Mouse (Mus musculus) brain, adult 2 months (tissue): Measurements from ENCODE around the gene Tmem88.

Source experiments
- DNase-seq: peaks from one replicate; pipeline ENCODE4 v3.0.0; 2011; ENCODE audit warnings: low read depth, low spot score

Tmem88 gene

DNA sequence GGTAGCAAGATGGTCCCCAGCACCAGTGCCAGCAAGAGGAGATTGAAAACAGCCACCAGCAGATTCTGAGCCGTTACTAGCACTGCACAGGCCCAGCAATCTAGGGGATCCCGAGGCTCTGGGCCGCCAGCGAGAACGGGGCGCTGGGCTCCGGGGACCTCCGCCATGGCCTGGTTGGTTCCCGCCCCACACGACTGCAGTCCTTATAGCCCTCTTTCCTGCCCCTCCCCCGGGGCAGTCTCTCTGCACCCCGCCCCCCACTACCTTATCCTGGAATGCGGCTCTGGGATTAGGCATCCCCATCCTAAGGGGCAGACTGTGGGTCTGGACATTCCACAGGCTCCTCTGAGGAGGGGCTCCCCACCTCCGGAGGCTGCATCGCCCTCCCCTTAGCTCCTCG lies at the start of gene Tmem88:
Gene Tmem88, minus strand, starts transcription at position 176 of the 400 bp plus-strand sequence.
- DNase-seq = peak; percentile 32

DNA sequence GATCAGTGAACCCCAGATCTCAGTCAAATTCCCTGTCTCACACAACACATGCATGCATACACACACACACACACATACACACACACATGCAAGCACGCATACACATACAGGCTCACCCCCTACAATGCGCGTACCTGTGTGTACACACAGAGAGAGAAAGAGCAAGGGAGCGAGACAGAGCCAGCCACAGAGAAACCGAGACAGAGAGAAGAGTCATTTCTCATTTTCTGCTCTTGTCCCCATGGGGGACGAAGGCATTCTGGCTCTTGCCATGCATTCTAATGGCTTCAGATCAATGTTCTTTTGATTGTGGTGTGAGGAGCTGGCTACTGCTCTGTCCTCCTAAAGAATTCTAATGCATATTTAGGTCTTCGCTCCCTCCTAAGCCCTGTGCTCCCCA lies 49.3 kb upstream of the Tmem88 start:
- DNase-seq = no peak

DNA sequence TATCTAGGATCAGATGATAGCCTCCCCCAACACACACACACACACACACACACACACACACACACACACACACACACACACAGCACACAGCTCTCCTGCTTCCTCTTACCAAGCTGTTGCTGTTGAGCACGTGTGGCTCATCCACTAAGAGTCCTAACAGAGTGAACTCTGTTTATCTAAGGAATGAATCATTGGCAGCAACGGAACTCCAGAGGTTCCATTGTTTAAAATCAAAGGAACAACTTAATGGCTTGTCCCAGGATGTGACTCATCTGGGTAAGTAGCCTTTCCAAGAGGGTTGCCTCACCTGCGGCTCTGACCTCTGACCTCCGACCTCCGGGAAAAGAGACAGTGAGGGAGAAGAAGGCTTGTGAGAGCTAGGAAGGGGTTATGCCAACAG lies 45.3 kb upstream of the Tmem88 start:
- DNase-seq = peak; percentile 16

DNA sequence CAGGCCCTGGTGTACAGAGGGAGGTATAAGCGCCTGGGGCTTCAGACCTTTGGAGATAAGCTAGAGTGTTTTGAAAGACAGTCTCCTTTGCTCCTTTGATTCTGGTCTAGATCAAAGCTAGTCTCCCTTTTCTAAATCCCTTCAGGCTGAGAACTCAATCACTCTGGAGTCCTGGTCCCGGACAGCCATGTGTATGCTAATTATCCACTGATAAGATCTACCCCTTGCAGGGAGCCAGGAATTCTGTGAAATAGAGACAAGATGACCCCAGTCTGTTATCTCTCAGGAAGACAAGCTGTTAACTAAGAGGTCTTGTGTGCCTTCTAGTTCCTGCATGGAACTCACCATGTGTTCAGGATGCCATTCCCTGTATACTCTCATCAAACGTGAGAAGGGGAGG lies 39.3 kb upstream of the Tmem88 start:
- DNase-seq = no peak

DNA sequence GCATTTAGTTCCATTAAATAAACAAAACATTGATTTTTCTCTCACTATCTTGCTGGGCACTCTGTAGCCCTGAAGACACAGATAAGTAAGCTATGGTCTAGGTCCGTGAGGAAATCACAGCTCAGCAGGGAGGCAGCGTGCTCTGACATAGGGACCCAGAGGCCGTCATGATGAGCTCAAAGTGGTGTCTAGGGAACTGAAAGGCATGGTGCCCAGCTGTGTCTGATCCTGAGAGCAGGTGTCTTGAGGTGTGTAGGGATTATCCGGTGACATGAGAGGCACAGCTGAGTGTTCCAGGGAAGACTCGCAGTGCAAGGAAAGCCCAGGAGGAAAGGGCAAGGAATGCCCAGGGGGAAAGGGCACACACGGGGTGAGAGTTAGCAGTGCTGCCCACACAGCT lies 35.2 kb upstream of the Tmem88 start:
- no peak for DNase-seq

DNA sequence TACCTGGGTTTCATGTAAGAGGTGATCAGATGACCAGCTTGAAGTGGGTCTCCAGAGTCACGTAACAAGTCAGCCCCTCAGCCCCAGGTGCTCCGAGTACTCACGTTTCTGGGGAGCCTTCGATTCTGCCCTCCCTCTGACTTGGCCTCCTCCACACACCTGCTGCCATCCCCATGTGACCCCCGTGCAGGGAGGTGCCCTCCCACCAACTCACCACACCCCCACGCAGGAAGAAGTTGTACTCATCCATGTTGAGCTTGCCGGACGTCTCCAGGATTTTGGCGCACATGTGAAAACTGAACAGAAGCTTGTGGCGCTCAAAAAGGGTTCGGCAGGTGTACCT lies 34.6 kb upstream of the Tmem88 start:
- DNase-seq = no peak

DNA sequence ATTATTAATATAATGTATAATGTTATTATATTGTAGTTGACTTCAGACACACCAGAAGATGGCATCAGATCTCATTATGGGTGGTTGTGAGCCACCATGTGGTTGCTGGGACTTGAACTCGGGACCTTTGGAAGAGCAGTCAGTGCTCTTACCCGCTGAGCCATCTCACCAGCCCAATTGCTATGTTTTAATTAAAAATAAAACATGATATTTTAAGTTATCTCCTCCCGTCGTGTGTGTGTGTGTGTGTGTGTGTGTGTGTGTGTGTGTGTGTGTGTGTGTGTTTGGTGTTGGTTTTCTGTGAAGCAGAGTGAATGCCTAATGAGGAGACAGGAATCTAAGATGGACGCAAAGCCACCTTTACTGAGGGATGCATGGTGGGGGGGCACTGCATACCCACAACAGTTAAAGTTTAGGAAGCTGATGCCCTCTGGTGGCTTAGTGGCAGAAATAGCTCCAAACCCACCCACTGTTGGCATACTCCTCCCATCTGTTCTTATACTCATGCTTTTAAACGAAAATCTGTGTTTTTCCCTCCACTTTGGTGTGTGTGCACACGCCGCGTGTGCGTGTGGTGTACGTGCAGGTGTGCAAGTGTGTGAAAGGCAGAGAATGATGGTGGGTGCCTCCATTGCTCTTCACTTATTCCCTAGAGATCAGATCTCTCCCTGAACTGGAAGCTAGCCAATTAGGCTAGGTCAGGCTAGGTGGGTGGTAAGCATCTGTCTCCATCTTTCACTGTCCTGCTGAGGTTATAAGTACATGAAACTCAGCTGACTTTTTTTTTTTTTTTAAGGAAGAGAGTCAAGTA lies 34.0 kb upstream of the Tmem88 start:
- DNase-seq = peak; percentile 95

DNA sequence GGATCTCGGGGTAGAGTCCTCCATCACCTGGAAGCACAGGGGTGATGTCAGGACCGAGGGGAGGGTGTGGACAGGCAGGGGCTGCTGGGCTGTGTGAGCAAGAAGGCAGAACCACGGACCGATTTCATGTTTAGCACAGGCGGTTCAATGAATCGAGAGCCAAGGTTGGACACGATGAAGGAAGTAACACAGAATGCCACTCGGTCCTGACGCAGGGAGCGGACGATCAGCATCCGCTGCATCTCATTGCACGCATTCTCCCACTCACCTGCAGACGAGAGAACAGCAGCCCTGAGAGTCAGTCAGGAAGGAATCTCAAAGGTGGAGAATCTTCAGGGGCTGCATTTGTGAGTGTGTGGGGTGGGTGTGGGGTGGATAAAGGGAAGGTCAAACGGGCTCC lies 32.6 kb upstream of the Tmem88 start:
- DNase-seq = no peak

DNA sequence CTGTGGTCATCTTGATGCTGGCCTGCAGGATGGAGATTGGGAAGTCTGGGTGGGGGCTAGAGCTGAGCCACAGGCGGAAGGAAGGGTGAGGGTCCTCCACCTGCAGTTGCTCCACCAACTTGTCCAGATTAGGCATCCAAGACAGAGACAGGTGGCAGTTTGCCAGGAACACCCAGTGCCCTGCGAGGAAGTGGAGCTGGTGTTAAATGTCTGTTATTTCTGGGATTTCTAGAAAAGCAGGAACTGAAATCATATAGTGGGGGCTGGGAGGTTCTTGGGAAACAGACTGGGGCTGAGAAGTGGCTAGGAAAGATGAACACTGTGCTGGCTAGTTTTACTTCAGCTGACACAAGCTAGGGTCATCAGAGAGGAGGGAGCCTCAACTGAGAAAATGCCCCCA lies 31.3 kb upstream of the Tmem88 start:
- DNase-seq = peak; percentile 27

DNA sequence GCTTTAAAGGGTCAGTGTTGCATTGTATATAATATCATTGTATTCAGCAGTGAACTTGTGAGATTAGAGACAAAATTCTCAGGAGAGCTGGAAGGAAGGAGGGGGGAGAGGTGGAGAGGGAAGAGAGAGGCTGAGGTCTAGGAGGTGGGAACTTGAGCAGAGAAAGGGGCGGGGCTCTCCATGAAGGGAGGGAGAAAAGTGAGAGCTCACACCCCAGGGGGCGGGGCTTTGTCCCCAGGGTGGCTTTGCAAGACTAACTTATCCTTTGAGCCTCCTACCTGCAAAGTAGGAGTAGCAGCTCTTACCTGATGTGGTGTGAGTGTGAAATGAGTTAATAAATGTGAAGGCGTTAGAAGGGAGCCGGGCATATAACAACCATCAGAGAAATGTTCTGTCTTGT lies 30.7 kb upstream of the Tmem88 start:
- peak; percentile 28 for DNase-seq

DNA sequence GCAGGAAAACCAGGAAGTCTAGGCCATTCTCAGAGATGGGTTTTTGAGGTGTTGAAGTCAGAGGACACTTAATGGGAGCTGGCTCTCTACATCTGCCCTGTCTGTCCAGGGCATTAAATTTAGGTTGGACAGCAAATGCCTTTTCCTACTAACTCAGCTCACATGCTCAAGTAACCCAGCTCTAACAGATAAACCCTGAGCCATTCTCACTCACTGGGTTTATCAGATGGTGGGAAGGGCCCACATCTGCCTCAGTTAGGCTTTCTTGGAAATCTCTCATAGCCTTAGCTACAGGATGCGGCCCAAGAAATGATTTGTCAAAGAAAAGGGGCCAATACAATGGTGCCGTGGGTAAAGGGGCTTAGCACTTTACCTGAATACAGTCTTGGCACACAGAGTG lies 28.2 kb upstream of the Tmem88 start:
- DNase-seq = no peak

DNA sequence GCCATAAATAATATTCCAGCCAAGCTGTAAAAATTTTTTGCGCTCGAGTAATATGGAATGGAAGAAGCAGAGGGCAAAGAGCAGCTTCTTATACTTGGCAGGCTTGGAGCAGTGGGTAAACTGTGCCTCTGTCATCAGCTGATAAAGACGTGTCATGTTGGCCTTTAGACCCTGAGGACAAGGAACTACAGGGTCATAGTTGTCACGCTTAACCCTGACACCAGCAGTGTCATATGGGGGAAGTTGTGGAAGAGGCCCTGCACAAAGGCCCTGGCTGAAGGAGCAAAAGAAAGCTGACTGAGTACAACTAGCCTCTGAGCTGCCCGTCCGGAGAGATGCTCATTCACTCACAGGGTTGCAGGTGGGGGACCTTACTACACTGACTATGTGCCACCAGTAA lies 25.9 kb upstream of the Tmem88 start:
- DNase-seq = no peak

DNA sequence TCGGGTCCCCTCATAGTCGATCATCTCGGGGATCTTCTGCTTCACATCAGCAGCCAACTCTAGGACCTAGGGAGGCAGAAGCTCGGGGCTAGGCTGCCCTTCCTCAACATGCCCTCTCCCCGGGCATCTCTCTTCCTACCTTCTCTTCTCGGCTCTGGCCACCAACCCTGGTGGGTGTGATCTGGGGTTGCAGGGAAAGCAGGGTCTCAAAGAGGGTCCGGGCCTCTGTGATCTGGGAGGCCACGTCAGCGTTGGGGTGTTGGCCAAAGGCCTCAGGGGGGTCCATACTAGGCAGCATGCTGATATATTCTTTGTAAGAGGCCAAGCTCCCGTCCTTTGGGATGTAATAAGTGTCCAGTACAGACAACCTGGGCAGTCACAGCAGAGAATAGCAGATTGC lies 24.8 kb upstream of the Tmem88 start:
- no peak for DNase-seq

DNA sequence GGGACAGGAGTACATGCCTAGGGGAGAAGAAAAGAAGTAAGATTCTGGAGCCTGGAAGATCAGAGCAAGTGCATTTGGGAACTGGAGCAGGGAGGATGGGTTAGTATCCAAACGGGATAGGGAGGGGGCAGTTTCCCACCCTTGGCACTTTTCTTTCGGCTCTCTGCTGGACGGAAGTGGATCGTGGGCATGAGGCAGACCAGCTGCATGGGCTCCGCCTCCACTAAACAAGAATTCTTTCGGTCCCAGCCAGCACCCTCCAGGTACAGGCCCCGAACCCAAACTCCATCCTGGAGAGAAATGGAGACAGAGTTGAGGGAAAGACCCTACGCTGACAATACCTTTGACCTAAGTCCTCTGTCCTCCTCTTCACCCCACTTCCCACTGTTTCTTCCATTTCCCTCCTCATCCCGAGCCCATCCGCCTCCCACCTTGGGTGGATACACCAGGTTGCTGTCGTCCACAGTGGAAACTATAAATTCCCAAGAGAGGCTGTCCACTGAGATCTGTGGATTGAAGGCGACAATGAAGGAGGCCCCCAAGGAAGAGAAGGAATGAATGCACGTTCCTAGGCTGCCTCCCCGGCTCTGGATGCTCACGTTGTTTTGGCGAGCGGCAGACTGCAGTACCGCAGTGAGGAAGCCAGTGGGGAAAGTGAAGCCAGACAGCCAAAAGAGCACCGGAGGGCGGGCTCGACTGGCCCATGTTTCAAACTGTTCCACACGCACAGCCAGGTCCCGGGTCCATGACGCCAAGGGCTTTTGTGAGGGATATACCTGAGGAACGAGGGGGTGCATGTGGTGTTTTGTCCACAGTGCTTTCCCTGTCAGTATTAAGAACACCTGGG lies 23.3 kb upstream of the Tmem88 start:
- DNase-seq = no peak

DNA sequence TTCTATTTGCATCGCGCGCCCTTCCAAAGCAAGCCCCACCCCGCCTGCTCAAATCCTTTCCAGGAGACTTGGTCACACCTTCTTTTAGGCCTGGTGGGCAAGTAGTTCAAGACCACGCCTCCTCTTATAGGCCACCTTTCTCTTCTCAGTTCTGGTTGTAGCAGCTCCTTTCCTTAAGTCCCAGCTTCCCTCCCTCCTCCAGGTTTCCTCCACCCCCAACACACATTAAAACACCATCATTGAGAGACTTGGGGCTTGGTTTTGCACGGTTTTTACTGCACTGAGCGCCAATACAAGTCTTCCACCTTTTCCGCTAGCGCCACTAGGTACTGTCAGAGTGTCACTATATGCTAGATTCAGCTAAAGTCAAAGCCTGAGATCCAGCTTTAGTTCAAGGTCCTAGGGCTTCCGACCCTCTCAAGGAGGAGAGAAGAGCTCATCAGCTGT lies 22.5 kb upstream of the Tmem88 start:
- no peak for DNase-seq

DNA sequence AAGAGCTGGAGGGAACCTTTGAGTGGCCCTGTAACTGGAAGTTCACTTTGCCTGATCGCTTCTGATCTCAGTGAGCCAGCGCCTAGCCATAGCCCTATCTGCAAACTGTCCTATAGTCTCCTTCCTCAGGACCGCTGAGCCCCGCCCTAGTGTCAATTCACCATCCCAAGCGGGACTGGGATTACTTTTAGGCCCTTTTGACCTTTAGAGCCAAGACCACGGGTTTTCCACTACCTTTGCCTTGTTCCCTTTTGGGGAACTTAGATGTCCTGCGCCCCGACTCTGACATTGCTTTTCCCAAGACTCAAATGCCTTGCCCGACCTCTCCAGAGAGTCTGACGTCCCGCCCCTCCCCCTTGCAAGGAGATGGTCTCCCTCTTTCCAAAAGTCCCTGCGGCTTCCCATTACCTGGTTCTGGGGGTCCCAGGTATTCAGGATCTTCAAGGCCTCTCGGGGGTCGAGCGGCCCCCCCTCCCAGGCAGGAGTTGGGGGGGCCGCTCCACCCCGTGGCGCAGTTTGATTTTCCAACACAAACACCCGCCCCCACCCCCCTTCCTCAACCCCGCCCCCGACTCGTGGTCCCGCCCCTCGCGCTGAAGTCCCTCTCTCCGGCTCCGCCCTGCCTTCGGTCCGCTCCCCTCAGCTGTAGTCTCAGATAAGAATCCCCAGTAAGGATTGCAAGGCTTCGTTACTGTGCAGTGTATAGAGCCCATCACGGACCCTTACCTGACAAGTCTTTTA lies 21.9 kb upstream of the Tmem88 start:
- DNase-seq = no peak

DNA sequence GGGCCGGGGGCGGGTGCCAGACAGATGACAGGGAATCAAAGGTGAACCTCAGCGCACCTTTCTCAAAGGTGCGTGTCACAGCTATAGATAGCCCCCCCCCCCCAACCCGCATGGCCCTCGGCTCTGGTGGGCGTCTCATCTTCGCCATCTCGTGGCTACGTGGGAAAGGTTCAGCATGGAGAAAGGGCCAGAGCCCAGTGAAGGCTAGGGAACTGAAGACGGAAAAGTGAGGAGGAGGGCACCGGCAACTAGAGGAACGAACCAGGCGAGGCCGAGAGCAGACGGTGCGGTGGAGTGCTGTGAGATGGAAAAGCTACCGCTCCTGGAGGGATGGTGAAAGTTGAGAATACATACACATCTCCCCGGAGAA lies 21.4 kb upstream of the Tmem88 start:
- peak; percentile 75 for DNase-seq

DNA sequence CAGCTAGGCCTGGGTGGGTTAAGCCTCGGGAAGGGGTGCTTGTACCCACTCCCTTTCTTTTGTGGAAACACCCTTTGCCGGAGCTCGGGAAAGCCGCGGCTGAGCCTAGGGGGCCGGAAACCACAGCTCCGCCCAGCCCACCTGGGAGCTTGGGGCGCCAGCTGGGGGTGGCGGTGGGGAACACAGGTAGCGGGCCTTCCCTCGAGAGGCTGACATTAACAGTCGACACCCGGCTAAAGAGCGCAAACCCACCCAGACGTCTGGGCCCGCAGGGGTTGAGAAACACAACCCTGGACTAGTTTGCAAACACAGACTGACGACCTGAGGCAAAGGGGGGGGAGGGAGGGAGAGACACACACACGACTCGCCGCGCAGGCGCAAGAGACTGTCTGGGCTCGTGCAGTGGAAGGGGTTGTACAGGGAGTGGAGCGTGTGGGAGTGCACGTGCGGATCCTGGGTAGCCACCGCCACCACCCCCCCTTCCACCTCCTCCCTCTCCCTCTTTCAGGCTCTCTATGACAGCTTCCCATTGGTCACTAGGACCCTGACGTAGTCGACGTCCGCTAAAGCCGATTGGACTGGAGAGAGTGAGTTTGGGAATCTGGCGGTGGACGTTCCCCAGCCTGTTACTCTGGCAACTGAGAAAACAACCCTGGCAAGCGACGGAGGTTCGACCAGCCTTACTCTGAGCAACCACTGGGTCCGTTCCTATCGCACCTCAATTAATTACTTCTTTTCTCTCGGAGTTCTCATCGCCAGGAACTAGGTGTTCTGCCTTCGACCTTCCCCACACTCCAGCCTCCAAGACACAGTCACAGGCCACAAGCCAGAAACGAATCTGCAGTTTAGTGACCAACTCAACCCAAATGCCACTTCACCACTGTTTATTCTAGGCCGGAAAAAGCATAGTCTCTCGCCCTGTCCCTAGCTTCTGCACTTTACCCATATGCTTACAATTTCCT lies 20.7 kb upstream of the Tmem88 start:
- DNase-seq = peak; percentile 100

DNA sequence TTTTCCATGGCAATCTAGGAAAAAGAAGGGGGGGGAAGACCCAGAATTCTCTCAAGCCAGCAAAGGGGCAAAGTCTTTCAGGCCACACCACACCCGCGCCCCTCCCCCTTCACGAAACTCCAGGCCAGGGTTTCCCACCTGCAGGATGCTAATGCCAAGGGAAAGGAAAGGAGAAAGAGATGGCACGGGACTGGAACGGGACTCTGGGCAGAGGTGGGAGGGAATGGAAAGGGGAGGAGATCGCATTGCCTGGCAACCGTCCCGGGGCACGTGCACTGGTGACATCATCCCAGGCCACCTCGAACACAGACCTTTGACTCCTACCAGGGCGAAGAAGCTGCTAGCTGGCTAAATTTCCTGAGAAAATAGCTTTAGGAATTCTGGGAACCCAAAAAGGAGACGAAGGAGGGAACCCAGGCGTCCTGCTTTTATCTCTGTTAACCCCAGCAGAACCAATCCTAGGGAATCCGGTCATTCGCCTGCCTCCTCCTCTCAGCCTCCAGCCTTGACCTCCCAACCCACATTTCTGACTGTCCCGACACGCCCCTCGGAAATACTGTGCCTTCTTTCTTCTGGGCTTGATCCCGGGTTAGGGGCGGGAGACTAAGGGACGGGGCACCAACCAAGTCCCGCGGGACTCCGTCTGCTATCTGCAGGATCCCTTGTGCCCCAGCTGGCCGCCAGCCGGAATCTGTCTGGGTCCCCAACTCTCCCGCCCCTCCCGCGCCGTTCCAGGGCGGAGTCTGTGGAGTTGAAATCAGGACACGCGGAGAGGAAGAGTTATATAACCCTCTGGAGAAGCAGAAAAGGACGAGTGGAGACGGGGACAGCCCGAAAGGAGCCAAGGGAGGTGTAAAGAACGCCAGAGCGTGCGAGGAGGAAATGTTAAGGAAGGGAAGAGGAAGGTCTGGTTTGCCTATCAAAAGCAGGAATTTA lies 19.7 kb upstream of the Tmem88 start:
- DNase-seq = peak; percentile 98

DNA sequence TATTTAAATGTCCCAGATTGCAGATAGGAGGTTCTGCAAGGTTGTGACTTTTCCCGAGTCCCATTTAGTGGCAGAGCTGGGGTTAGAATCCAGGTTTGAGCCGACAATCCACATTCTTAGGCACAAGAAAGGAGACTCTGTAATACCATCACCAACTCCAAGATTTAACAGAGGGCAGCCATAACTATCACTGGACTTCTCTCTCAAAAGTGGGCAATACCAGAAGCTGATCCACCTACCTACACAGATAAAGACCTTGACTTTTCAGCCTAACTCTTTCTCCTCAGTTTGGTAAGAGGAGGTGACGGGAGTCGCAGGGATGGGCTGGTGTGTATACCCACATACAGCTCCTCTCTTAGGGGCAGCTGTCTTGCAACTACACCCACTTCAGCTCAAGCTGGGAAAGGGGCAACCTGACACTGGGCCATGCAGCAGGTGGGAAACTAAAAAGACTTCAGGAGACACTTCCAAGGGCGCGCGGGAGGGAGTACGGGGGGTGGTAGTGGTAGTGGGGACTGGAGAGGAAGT lies 19.0 kb upstream of the Tmem88 start:
- DNase-seq = no peak
